15 mouse cellular contexts compared by ENCODE assay signal in genomic region chr10:62505224-62505983, GRCm38 (mm10). TPM values are rescaled to one million over a fixed set of nuclear protein-coding genes. Genes with fewer than 3 reads are reported as not detected.
DNase-seq lines count a peak whose midpoint lies in the region; ATAC-seq and TF ChIP-seq lines count a peak whose summit lies in the region.
"Had no signal": no experiment of that assay in that cellular context is flagged by ENCODE, and none has a peak within 500 bp of the region (broad histone marks: within the 10 kb centered on the region; RNA-seq: fewer than 3 reads in every experiment).

No protein-coding gene starts in this region.

- no peak overlapping the region for H3K4me2 ChIP-seq in stomach, embryonic 15.5 days
- no peak overlapping the region for H3K4me2 ChIP-seq in stomach, postnatal 0 days (replicated peaks; ENCODE audit: low read depth)
- H3K4me2 ChIP-seq in liver, embryonic 15.5 days = peak overlapping the region; percentile 80
- H3K4me2 ChIP-seq: embryonic facial prominence, embryonic 12.5 days; heart, embryonic 13.5 days; hindbrain, embryonic 14.5 days; lung, embryonic 14.5 days; midbrain, embryonic 12.5 days had no signal

- peak overlapping the region; percentile 92 for H3K27ac ChIP-seq in gastrocnemius, adult 2 months
- 0 out of 2 replicates have a peak overlapping the region, but pooled peaks have one; percentile 11 for H3K27ac ChIP-seq in stomach, embryonic 15.5 days
- H3K27ac ChIP-seq in stomach, postnatal 0 days (replicated peaks) = no peak overlapping the region
- H3K27ac ChIP-seq in liver, embryonic 15.5 days (replicated peaks) = peak overlapping the region; percentile 85
- H3K27ac ChIP-seq: embryonic facial prominence, embryonic 12.5 days; heart, embryonic 13.5 days; hindbrain, embryonic 14.5 days; midbrain, embryonic 12.5 days had no signal

- H3K27me3 ChIP-seq in stomach, embryonic 15.5 days (replicated peaks) = no peaks in the 10 kb centered on the region; the same call in 1 of the 2 replicates
- H3K27me3 ChIP-seq in stomach, postnatal 0 days (ENCODE audit: control insufficient read depth, insufficient read depth, low read length) = no peaks in the 10 kb centered on the region
- 0 out of 2 replicates have a peak, but pooled peaks cover 4% of the 10 kb centered on the region for H3K27me3 ChIP-seq in liver, embryonic 15.5 days

- no peaks in the 10 kb centered on the region for H3K36me3 ChIP-seq in stomach, embryonic 15.5 days
- H3K36me3 ChIP-seq in stomach, postnatal 0 days (ENCODE audit: control insufficient read depth, insufficient read depth, low read length) = no peaks in the 10 kb centered on the region
- H3K36me3 ChIP-seq in liver, embryonic 15.5 days (replicated peaks) = no peaks in the 10 kb centered on the region
- H3K36me3 ChIP-seq: embryonic facial prominence, embryonic 12.5 days; heart, embryonic 13.5 days; midbrain, embryonic 12.5 days had no signal

- H3K4me1 ChIP-seq in stomach, embryonic 15.5 days = peaks cover 5% of the 10 kb centered on the region; the same call in 1 of the 2 replicates
- no peaks in the 10 kb centered on the region; the same call in 1 of the 2 replicates for H3K4me1 ChIP-seq in stomach, postnatal 0 days (replicated peaks; ENCODE audit: control insufficient read depth, insufficient read depth)
- H3K4me1 ChIP-seq in liver, embryonic 15.5 days (replicated peaks) = peaks cover 85% of the 10 kb centered on the region

- no peak for TF ChIP-seq EP300 in stomach, postnatal 0 days (optimal IDR thresholded peaks at IDR 0.05)

- peak overlapping the region; percentile 75 for H3K4me3 ChIP-seq in gastrocnemius, adult 2 months
- no peak overlapping the region for H3K4me3 ChIP-seq in stomach, embryonic 15.5 days (replicated peaks)
- no peak overlapping the region for H3K4me3 ChIP-seq in stomach, postnatal 0 days (ENCODE audit: low read depth, low read length)
- peak overlapping the region; percentile 52 for H3K4me3 ChIP-seq in liver, embryonic 15.5 days (replicated peaks)
- H3K4me3 ChIP-seq: embryonic facial prominence, embryonic 12.5 days; heart, embryonic 13.5 days; midbrain, embryonic 12.5 days had no signal

- no peak for TF ChIP-seq CTCF in gastrocnemius, adult 2 months (IDR thresholded peaks at IDR 0.05)
- TF ChIP-seq CTCF in stomach, postnatal 0 days (IDR thresholded peaks at IDR 0.05; ENCODE audit: low read depth) = no peak

- no peak for DNase-seq in gastrocnemius, adult 2 months
- DNase-seq in gastrocnemius, adult 18-20 months (ENCODE audit: low spot score) = no peak
- no peak for DNase-seq in stomach, postnatal 0 days (ENCODE audit: low spot score)
- no peak for DNase-seq in urinary bladder, adult 2 months (ENCODE audit: low spot score)
- DNase-seq in ovary, postnatal 10 days (ENCODE audit: low spot score) = no peak
- DNase-seq in right cerebral cortex, postnatal 25 days = no peak
- DNase-seq: cerebellum, adult 9-11 months had no signal

- H3K9ac ChIP-seq in stomach, embryonic 15.5 days = no peak overlapping the region
- no peak overlapping the region for H3K9ac ChIP-seq in stomach, postnatal 0 days (ENCODE audit: low read length)
- H3K9ac ChIP-seq in liver, embryonic 15.5 days = no peak overlapping the region
- H3K9ac ChIP-seq: embryonic facial prominence, embryonic 12.5 days; heart, embryonic 13.5 days; hindbrain, embryonic 14.5 days; lung, embryonic 14.5 days; midbrain, embryonic 12.5 days had no signal

- no peak for ATAC-seq in stomach, embryonic 15.5 days (ENCODE audit: insufficient read depth, low FRiP score, low read depth)
- no peak for ATAC-seq in stomach, postnatal 0 days (ENCODE audit: low FRiP score, low TSS enrichment)
- ATAC-seq in liver, embryonic 15.5 days (ENCODE audit: insufficient read depth) = no peak

- no peaks in the 10 kb centered on the region for H3K9me3 ChIP-seq in stomach, embryonic 15.5 days
- no peaks in the 10 kb centered on the region for H3K9me3 ChIP-seq in stomach, postnatal 0 days (ENCODE audit: control insufficient read depth, low read length)
- no peaks in the 10 kb centered on the region for H3K9me3 ChIP-seq in liver, embryonic 15.5 days (replicated peaks)
- H3K9me3 ChIP-seq: embryonic facial prominence, embryonic 12.5 days; heart, embryonic 13.5 days; midbrain, embryonic 12.5 days had no signal

- intact Hi-C loops in gastrocnemius, adult 2 months (cut with DNase I) = no loop called here

- 78% methylated on average over 9 of the region's 9 CpGs for WGBS in stomach, embryonic 15.5 days
- 75% methylated on average over 9 of the region's 9 CpGs for WGBS in stomach, postnatal 0 days
- 27% methylated on average over 9 of the region's 9 CpGs for WGBS in liver, embryonic 15.5 days (ENCODE audit: insufficient replicate concordance)

RNA-seq across cellular contexts. Expression of gene Vps26a, which starts 18.8 kb away (rescaled TPM):
- total RNA-seq in gastrocnemius, adult 2 months (2021) = 10 to 100 TPM; 30.1 to 30.4 TPM
- total RNA-seq in gastrocnemius, adult 18-20 months (2021) = 10 to 100 TPM; 27.5 to 30.4 TPM
- 73.5 and 82.6 TPM in 2 replicates for polyA plus RNA-seq in stomach, embryonic 15.5 days (2015; fragmentation: Nextera tagmentation; extraction: Ambion mirVana)
- 59.6 and 60.4 TPM in 2 replicates for polyA plus RNA-seq in stomach, postnatal 0 days (2015; fragmentation: Nextera tagmentation; extraction: Ambion mirVana)
- 39.5 and 42.9 TPM in 2 replicates for polyA plus RNA-seq in liver, embryonic 15.5 days (2015; fragmentation: Nextera tagmentation; extraction: Ambion mirVana)
- 49.9 and 50.6 TPM in 2 replicates for polyA plus RNA-seq in urinary bladder, adult 2 months (2012; rRNA removed)

RNA-seq across cellular contexts. Expression of gene Srgn, which starts 21.8 kb away (rescaled TPM):
- 10 to 100 TPM; 12.9 to 19.7 TPM for total RNA-seq in gastrocnemius, adult 2 months (2021)
- 10 to 100 TPM; 10.5 to 15.0 TPM for total RNA-seq in gastrocnemius, adult 18-20 months (2021)
- 20.8 and 25.2 TPM in 2 replicates for polyA plus RNA-seq in stomach, embryonic 15.5 days (2015; fragmentation: Nextera tagmentation; extraction: Ambion mirVana)
- 12.5 and 14.2 TPM in 2 replicates for polyA plus RNA-seq in stomach, postnatal 0 days (2015; fragmentation: Nextera tagmentation; extraction: Ambion mirVana)
- polyA plus RNA-seq in liver, embryonic 15.5 days (2015; fragmentation: Nextera tagmentation; extraction: Ambion mirVana) = 57.9 and 79.6 TPM in 2 replicates
- 20.3 and 24.9 TPM in 2 replicates for polyA plus RNA-seq in urinary bladder, adult 2 months (2012; rRNA removed)

RNA-seq across cellular contexts. Expression of gene Supv3l1, which starts 55.9 kb away (rescaled TPM):
- 10 to 100 TPM; 14.5 to 21.4 TPM for total RNA-seq in gastrocnemius, adult 2 months (2021)
- total RNA-seq in gastrocnemius, adult 18-20 months (2021) = 10 to 100 TPM; 14.2 to 16.0 TPM
- 24.0 and 29.4 TPM in 2 replicates for polyA plus RNA-seq in stomach, embryonic 15.5 days (2015; fragmentation: Nextera tagmentation; extraction: Ambion mirVana)
- 12.6 and 13.9 TPM in 2 replicates for polyA plus RNA-seq in stomach, postnatal 0 days (2015; fragmentation: Nextera tagmentation; extraction: Ambion mirVana)
- polyA plus RNA-seq in liver, embryonic 15.5 days (2015; fragmentation: Nextera tagmentation; extraction: Ambion mirVana) = 12.6 and 14.3 TPM in 2 replicates
- polyA plus RNA-seq in urinary bladder, adult 2 months (2012; rRNA removed) = 20.0 and 21.3 TPM in 2 replicates

RNA-seq across cellular contexts. Expression of gene 4930507D05Rik, which starts 56.1 kb away (rescaled TPM):
- under 1 TPM; 0.11 to 0.13 TPM for total RNA-seq in gastrocnemius, adult 2 months (2021)
- not detected for total RNA-seq in gastrocnemius, adult 18-20 months (2021)
- 0.43 and 0.54 TPM in 2 replicates for polyA plus RNA-seq in stomach, embryonic 15.5 days (2015; fragmentation: Nextera tagmentation; extraction: Ambion mirVana)
- polyA plus RNA-seq in stomach, postnatal 0 days (2015; fragmentation: Nextera tagmentation; extraction: Ambion mirVana) = 0.21 and 0.23 TPM in 2 replicates
- polyA plus RNA-seq in liver, embryonic 15.5 days (2015; fragmentation: Nextera tagmentation; extraction: Ambion mirVana) = 0.20 TPM in 1 of 2 replicates, not detected in the other
- 0.06 and 0.08 TPM in 2 replicates for polyA plus RNA-seq in urinary bladder, adult 2 months (2012; rRNA removed)
- polyA plus RNA-seq: activated CD4-positive, CD25-positive, alpha-beta regulatory T cell, adult 4 months had no signal

Comparison
In these comparisons a context has a peak if more than half of its experiments do, and no peak if none do; other contexts are left out.
1. H3K4me3 ChIP-seq: peak in gastrocnemius, adult 2 months (single experiment) and liver, embryonic 15.5 days (single experiment); none in stomach, embryonic 15.5 days (single experiment) and stomach, postnatal 0 days (single experiment).